Mouse (Mus musculus): ENCODE results near the gene Mok.

- no peak for TF ChIP-seq GATA1 (IDR thresholded peaks at IDR 0.05; ENCODE audit: low read length)
- TF ChIP-seq TAL1 (IDR thresholded peaks at IDR 0.05; ENCODE audit: low read length), result no peak
These were observed 76.2 kb downstream of the Mok start for GRCm38 (mm10) chr12:110764531-110764930.

Data from erythroblast, embryonic 14.5 days (primary cell).